Mouse (Mus musculus) hindbrain, embryonic 10.5 days (tissue): ENCODE data around the gene Lypd3. TPM values are rescaled to one million over a fixed set of nuclear protein-coding genes. Genes with fewer than 3 reads are reported as not detected.
"Not testable (repeated sequence)": the region's sequence is repeated elsewhere in the genome, so short reads cannot be mapped to it uniquely, and the experiment has no call there.

ENCODE experiments used
- DNase-seq: peaks from one replicate; pipeline ENCODE4 v3.0.0-alpha.2; 2017; ENCODE audit warnings: low spot score
- H3K27ac ChIP-seq: fragments of 300-500 bp; sonication (generic); 2 replicates; pipeline ENCODE4 v1.5.1; 2016; ENCODE audit warnings: mild to moderate bottlenecking, moderate library complexity
- H3K27me3 ChIP-seq: fragments of 300-500 bp; sonication (generic); 2 replicates; pipeline ENCODE4 v1.6.1; 2016; ENCODE audit warnings: mild to moderate bottlenecking; ENCODE audit not compliant: poor library complexity, insufficient read depth, severe bottlenecking
- H3K36me3 ChIP-seq: fragments of 300-500 bp; sonication (generic); 2 replicates; pipeline ENCODE4 v1.6.1; 2016; ENCODE audit warnings: mild to moderate bottlenecking, moderate library complexity
- H3K4me1 ChIP-seq: fragments of 300-500 bp; sonication (generic); replicated peaks from 2 replicates; pipeline ENCODE4 v1.6.1; 2016; ENCODE audit warnings: mild to moderate bottlenecking
- H3K4me3 ChIP-seq: fragments of 300-500 bp; sonication (generic); 2 replicates; pipeline ENCODE4 v1.5.1; 2016; ENCODE audit warnings: mild to moderate bottlenecking, moderate library complexity
- H3K9me3 ChIP-seq: fragments of 300-500 bp; sonication (generic); 2 replicates; pipeline ENCODE4 v1.6.1; 2016; ENCODE audit warnings: mild to moderate bottlenecking, moderate library complexity
- WGBS: fragments of 180-500 bp; shearing (Covaris S2); methylation state at CpG from one replicate; pipeline ENCODE4 v1.1.7; 2016; 5-methylcytosine and 5-hydroxymethylcytosine counted together
- polyA plus RNA-seq: library from polyadenylated mRNA; unstranded; fragments of >200 nt; fragmentation: Nextera tagmentation; extraction: Ambion mirVana; gene quantifications from 2 replicates; pipeline ENCODE4 v1.2.1, GENCODE M21; 2016

Gene Lypd3
- polyA plus RNA-seq, 1 experiment from 2014 or later, result 2.1 TPM

DNA sequence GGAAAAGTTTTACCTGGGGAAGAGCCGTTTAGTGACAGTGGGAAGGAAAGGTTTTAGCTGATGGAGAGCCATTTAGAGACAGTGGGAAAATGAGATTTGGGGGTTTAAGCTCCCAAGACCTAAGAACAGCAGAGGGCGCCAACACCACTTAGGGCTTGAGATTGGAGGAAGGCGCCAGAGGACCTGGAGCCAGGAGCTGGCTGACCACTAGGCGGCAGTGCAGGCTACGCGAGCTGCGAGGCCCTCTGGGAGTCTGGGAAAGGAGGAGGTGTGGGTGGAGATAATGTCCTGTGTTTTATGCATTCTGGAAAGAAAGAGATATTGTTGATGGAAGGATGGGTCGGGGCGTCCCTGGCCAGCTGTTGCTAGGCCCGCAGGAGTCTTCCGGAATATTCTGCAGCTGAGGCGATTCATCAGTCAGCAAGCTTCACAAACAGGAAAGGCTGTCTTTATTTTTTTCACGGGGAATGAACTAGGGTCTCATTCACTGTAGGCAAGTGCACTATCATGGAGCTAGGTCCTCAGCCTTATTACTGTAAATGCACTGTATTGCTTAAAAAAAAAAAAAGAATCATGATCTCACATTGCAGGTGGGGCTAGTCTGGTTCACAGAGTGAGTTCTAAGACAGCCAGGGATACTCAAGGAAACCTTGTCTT, 35.3 kb upstream of the Lypd3 start:
- Histone ChIP-seq H3K27me3 (peaks cover 1% of the 10 kb centered on the region; the same call in 1 of the 2 replicates), H3K9me3 (no peaks in the 10 kb centered on the region), H3K36me3 (no peaks in the 10 kb centered on the region), H3K4me3 (peak overlapping the region; percentile 18; the same call in 1 of the 2 replicates), H3K4me1 (peaks cover 13% of the 10 kb centered on the region), H3K27ac (no peak overlapping the region)
- DNase-seq, result peak; percentile 94
- 8% methylated on average over 13 of the region's 13 CpGs for WGBS

DNA sequence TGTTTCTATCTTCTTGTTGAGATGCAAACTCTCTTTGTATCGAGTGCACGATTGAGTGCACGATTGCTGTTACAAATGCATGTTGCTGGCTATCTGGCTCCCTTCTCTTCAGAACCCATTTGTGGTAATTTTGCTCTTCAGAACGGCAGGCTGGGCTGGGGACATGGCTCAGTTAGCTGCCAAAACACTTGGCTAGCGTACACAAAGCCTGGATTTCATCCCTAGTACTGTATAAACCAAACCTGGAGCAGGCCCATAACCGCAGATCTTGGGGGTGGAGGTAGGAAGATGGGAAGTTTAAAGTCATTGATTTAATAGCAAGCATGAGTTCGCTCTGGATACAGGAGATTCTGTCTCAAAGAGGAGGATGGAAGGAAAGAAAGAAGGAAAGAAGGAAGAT, 30.8 kb upstream of the Lypd3 start:
- H3K9me3 ChIP-seq, result no peaks in the 10 kb centered on the region
- WGBS, result 87% methylated on average over 7 of the region's 7 CpGs
- H3K36me3 ChIP-seq, result no peaks in the 10 kb centered on the region
- DNase-seq, result no peak
- H3K4me3 ChIP-seq, result no peak overlapping the region
- H3K4me1 ChIP-seq, result peaks cover 19% of the 10 kb centered on the region
- no peak overlapping the region for H3K27ac ChIP-seq
- H3K27me3 ChIP-seq, result peaks cover 32% of the 10 kb centered on the region

DNA sequence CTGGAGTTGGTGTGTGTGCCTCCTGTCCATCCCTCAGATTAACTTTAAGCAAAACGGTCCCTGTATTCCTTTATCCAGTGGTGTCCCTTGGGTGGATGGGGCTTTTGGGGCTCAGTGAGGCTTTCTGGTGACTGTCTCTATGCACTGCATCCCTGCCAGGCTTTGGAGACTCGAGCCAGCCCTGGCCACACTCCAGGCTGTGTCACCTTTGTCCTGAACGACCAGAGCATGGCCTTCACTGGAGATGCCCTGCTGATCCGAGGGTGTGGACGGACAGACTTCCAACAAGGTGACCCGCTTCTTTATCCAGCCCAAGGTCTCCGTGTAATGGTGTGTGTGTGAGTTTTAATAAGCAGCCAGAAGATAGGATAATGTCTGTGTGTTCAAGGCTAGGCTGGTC, 30.3 kb upstream of the Lypd3 start:
- DNase-seq, result no peak
- 79% methylated on average over 7 of the region's 7 CpGs for WGBS
- H3K4me3 ChIP-seq, result no peak overlapping the region
- H3K27ac ChIP-seq, result no peak overlapping the region
- H3K9me3 ChIP-seq, result no peaks in the 10 kb centered on the region
- peaks cover 23% of the 10 kb centered on the region for H3K4me1 ChIP-seq
- peaks cover 36% of the 10 kb centered on the region for H3K27me3 ChIP-seq
- no peaks in the 10 kb centered on the region for H3K36me3 ChIP-seq

DNA sequence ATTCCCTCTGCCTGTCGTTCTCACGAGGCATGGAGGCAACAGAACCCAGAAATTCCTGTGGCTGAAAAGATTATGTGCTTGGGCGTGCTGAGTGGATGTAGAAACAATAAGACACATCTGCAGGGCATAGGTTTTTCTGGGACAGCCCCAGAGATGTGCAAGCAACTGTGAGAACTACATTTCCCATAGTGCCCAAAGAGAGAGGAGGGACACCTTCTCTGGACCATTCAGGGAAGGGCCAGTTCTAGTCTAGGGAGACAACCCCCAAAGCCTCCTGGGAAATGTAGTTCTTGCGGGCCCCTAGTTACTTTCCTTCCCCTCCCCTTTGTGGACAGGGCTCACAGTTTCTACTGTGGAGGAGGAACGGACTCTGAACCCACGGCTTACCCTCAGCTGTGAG, 28.3 kb upstream of the Lypd3 start:
- H3K9me3 ChIP-seq, result no peaks in the 10 kb centered on the region
- no peak for DNase-seq

DNA sequence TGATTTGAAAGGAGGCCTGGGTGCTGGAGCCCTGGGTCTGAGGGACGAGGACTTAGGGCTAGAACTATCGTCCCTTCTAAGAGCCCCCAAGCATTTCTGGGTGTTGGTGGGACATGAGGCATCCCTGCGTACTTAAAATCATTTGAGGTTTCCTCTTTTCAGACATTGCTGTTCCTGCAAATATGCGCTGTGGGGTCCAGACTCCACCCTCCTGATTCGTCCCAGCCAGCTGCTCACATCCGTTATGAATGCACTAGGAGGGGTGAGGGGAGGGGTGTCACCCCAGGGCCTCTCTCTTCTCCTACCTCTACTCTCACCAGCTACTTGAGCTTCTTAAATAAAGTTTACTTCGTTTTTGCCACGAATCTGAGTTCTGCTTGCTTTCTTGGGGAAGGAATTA, 27.8 kb upstream of the Lypd3 start:
- H3K4me1 ChIP-seq, result peaks cover 29% of the 10 kb centered on the region
- no peak for DNase-seq
- no peaks in the 10 kb centered on the region for H3K9me3 ChIP-seq
- H3K27ac ChIP-seq, result no peak overlapping the region
- 73% methylated on average over 8 of the region's 8 CpGs for WGBS
- no peaks in the 10 kb centered on the region for H3K36me3 ChIP-seq
- peaks cover 62% of the 10 kb centered on the region for H3K27me3 ChIP-seq
- no peak overlapping the region for H3K4me3 ChIP-seq

More for the DNA sequence above, 28.3 kb upstream of the Lypd3 start:
- Histone ChIP-seq H3K4me1 (peaks cover 25% of the 10 kb centered on the region), H3K27ac (no peak overlapping the region), H3K27me3 (peaks cover 56% of the 10 kb centered on the region), H3K4me3 (no peak overlapping the region), H3K36me3 (no peaks in the 10 kb centered on the region)
- WGBS, result 44% methylated on average over 6 of the region's 6 CpGs

DNA sequence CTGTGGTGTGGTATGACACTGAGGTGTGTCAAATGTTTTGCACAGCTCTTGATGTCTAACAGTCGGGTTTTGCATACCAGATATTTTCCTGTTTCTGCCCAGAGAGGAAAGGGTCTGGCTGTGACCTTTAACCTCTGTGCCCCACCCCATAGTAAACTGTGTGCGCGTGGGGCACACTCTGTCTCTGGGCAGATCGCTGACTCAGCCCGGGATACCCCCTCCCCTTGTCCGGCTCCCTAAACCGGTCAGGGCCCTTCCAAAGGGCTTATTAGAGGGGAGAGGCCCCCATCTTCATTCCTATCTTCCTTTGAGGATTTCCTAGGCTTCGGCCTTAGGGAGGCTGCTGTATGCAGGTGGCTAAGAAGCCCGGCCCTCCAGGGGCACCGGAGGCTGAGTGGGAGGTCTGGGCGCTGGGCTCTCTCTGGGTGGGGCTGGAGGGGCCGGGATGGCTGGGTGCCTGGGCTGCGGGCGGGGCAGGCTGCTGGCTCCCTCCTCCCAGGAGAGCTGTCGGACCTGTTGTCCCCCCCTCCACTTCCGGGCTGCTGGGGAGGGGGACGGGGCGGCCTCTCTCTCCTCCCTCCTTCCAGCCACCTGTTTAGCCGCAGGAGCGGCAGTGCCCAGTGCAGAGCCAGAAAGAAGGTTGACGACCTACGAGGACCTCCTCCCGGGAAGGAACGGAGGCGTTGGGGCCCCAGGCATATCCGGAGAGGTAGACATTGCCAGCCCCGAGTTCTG, 26.0 kb upstream of the Lypd3 start, which contains the start of gene Phldb3:
Gene Phldb3, plus strand, starts transcription at position 620 of the 735 bp plus-strand sequence.
- H3K4me1 ChIP-seq, result peaks cover 29% of the 10 kb centered on the region
- no peaks in the 10 kb centered on the region for H3K9me3 ChIP-seq
- H3K27me3 ChIP-seq, result peaks cover 75% of the 10 kb centered on the region
- DNase-seq, result no peak
- no peaks in the 10 kb centered on the region for H3K36me3 ChIP-seq
- 0 out of 2 replicates have a peak within 1 kb of the TSS, but pooled peaks have one; percentile 23 for H3K27ac ChIP-seq
- peak within 1 kb of the TSS; percentile 51 for H3K4me3 ChIP-seq
- WGBS, result 1% methylated on average over 27 of the region's 27 CpGs

DNA sequence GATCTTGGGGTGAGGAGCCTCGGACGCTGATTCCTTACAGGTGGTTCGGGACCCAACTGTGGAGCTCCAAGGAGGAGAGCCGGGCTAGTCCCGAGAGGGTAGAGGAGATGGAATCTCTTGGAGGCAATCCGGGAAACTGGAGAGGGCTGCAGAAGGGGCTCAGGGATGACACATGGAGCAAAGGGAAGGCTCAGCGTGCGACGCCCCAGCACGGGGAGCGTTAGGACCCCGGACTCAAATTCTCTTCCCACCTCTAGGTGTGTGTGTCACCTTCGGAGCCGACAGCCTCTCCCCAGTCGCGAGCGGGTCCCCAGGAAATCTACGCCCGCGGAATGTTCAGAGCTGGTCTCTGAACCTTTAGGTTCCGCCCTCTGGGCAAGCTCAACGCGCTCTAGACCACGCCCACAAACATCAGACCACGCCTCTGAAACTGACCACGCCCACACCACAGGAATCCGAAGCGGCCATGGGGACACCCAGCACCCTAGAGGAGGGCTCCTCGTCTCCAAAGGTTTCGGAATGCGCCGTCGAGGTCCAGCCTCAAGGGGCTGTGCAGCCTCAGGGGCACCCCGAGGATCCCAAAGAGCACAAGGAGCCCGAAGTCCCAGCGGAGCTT, 25.4 kb upstream of the Lypd3 start:
- no peak overlapping the region for H3K27ac ChIP-seq
- peak; percentile 77 for DNase-seq

DNA sequence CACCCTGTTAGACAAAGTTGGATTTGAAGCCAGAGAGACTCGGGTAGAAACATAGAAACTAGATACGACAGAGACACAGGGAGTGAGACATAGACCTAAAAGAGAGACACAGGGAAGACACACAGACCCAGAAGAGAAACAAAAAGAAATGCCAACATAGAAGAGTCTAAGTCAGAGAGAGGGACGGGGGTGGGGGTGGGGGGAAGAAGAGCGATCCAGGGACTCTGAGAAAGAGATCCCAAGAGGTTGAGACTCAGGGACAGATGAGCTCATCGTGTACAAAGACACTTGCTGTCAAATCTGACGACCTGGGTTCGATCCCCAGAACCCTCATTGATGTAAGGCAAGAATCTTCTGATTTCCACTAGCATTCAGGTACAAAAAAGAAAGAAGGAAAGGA, 24.6 kb upstream of the Lypd3 start:
- Histone ChIP-seq H3K27me3 (peaks cover 75% of the 10 kb centered on the region), H3K36me3 (no peaks in the 10 kb centered on the region), H3K9me3 (no peaks in the 10 kb centered on the region), H3K27ac (no peak overlapping the region), H3K4me1 (peaks cover 29% of the 10 kb centered on the region), H3K4me3 (peak overlapping the region; percentile 51)
- DNase-seq, result no peak
- 13% methylated on average over 7 of the region's 7 CpGs for WGBS

More for the DNA sequence above, 25.4 kb upstream of the Lypd3 start:
- Histone ChIP-seq H3K27me3 (peaks cover 75% of the 10 kb centered on the region), H3K9me3 (no peaks in the 10 kb centered on the region), H3K36me3 (no peaks in the 10 kb centered on the region), H3K4me1 (peaks cover 29% of the 10 kb centered on the region), H3K4me3 (peak overlapping the region; percentile 51)
- under 1% methylated on average over 36 of the region's 36 CpGs for WGBS

DNA sequence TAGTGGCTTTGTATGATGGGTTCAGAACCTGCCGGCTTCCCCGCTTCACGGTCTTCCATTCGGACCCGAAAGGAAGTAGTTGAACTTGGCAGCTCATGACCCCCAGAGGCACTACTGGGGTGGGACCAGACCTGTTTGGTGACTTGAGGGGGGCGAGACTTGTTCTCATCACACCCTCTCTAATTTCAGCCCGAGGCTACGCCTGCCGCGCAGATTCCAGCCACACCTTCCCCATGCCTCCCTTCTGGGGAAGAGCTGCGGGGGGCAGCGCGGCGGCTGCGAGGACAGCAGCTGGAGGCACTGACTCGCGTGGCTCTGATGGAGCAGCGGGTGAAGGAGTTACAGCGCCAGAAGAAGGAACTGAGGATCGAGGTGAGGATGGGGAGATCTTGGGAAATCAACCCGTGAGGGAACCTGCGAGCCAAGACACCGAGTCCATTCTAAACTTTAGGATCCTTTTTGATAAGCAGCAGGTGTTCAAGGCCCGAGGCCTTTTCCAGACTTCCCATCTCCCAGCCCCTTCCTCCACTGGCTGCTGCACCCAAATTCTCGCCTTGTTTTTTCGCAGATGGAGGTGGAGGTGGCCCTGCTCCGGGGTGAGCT, 23.9 kb upstream of the Lypd3 start:
- 2% methylated on average over 27 of the region's 27 CpGs for WGBS
- Histone ChIP-seq H3K27me3 (peaks cover 74% of the 10 kb centered on the region), H3K36me3 (no peaks in the 10 kb centered on the region), H3K9me3 (no peaks in the 10 kb centered on the region), H3K4me1 (peaks cover 29% of the 10 kb centered on the region), H3K27ac (no peak overlapping the region), H3K4me3 (peak overlapping the region; percentile 36)
- peak; percentile 22 for DNase-seq

DNA sequence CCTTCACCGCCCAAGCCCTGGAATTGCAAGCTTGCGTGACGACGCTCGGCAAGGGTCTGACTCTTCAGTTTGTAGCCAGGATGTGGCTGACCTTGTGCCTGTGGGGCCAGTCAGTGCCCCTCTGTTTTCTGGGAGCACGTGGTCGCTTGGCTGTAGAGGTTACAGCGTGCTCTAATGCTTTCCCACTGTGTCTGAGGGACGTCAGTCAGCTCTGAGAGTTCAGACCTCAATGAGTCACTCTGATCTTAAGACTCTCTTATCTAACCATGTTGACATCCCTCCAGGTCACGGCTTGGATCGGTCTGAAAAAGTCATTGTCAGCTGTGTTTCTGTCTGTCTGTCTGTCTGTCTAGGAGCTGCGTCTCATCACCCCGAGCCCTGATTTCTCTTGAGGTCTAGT, 21.5 kb upstream of the Lypd3 start:
- peaks cover 66% of the 10 kb centered on the region for H3K27me3 ChIP-seq
- WGBS, result 77% methylated on average over 13 of the region's 13 CpGs

DNA sequence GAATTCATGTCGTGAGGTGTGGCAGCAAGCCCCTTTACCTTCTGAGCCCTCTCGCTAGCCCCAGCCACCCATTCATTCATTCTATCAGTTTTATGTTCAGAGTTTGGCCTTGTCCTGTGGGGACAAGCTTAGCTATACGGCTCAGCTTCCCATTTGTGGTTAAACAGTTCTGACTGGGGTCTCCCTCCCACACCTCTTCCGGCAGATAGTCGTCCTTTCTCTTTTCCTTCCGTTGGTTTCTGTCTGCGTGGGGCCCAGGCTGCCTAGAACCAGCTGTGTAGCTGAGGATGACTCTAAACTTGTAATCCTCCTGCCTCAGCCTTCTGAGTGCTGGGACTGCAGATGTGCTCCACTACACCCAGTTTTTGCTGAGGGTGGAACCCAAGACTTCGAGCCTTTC, 18.6 kb upstream of the Lypd3 start:
- 77% methylated on average over 8 of the region's 8 CpGs for WGBS
- H3K9me3 ChIP-seq, result peaks cover 7% of the 10 kb centered on the region; the same call in 1 of the 2 replicates
- H3K4me1 ChIP-seq, result peaks cover 6% of the 10 kb centered on the region; the same call in 1 of the 2 replicates
- DNase-seq, result no peak
- H3K27ac ChIP-seq, result no peak overlapping the region
- H3K27me3 ChIP-seq, result peaks cover 40% of the 10 kb centered on the region
- H3K4me3 ChIP-seq, result no peak overlapping the region
- no peaks in the 10 kb centered on the region for H3K36me3 ChIP-seq

More for the DNA sequence above, 21.5 kb upstream of the Lypd3 start:
- DNase-seq, result no peak
- H3K27ac ChIP-seq, result no peak overlapping the region
- no peaks in the 10 kb centered on the region for H3K36me3 ChIP-seq
- H3K4me1 ChIP-seq, result peaks cover 29% of the 10 kb centered on the region
- no peaks in the 10 kb centered on the region for H3K9me3 ChIP-seq
- no peak overlapping the region for H3K4me3 ChIP-seq

DNA sequence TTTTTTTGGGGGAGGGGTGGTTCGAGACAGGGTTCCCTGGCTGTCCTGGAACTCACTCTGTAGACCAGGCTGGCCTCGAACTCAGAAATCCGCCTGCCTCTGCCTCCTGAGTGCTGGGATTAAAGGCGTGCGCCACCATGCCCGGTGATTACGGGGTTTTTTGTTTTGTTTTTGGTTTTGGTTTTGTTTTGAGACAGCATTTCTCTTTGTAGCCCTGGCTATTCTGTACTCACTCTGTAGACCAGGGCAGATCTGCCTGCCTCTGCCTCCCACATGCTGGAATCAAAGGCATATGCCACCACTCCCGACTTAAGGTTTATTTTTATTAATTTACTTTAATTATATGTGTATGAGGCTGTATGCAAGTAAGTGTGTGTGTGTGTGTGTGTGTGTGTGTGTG, 18.0 kb upstream of the Lypd3 start:
- not testable (repeated sequence) for H3K9me3 ChIP-seq, H3K4me1 ChIP-seq, H3K27ac ChIP-seq, H3K36me3 ChIP-seq, DNase-seq, H3K4me3 ChIP-seq
- H3K27me3 ChIP-seq, result peaks cover 34% of the 10 kb centered on the region
- 87% methylated on average over 8 of the region's 8 CpGs for WGBS
